Mouse (Mus musculus): ENCODE measurements around the gene Arf6. TPM values are rescaled to one million over a fixed set of nuclear protein-coding genes. Genes with fewer than 3 reads are reported as not detected.

The Arf6 gene
- polyA plus RNA-seq, 2 experiments = 82.2 to 106 TPM

GRCm38 (mm10) chr12:69419017-69419605 is 47.2 kb downstream of the Arf6 start:
- no peak overlapping the region for H3K9ac ChIP-seq (ENCODE audit: low read depth, low read length, severe bottlenecking)
- DNase-seq (ENCODE audit: low spot score) (no peak), ATAC-seq (ENCODE audit: low FRiP score, low read depth) (no peak)
- no peak overlapping the region for H3K27ac ChIP-seq (replicated peaks; ENCODE audit: low read depth, low read length)
- peaks cover 2% of the 10 kb centered on the region; the same call in 1 of the 2 replicates for H3K4me1 ChIP-seq (ENCODE audit: control insufficient read depth, insufficient read depth, low read length)
- WGBS = 80% methylated on average over 14 of the region's 14 CpGs
- H3K36me3 ChIP-seq (ENCODE audit: control insufficient read depth, insufficient read depth, low read length) = no peaks in the 10 kb centered on the region
- H3K27me3 ChIP-seq (ENCODE audit: control insufficient read depth, insufficient read depth, low read length) = no peaks in the 10 kb centered on the region
- H3K9me3 ChIP-seq (ENCODE audit: control insufficient read depth, low read length) = 0 out of 2 replicates have a peak, but pooled peaks cover 4% of the 10 kb centered on the region
- TF ChIP-seq POLR2A (IDR thresholded peaks at IDR 0.05; ENCODE audit: borderline replicate concordance, extremely low read depth, insufficient read depth, insufficient read length) = no peak
- no peak overlapping the region for H3K4me2 ChIP-seq (replicated peaks; ENCODE audit: low read depth, low read length, severe bottlenecking)
- no peak overlapping the region for H3K4me3 ChIP-seq (replicated peaks; ENCODE audit: low read length)

GRCm38 (mm10) chr12:69419606-69420005 is 47.7 kb downstream of the Arf6 start:
- no peak overlapping the region for H3K4me3 ChIP-seq (replicated peaks; ENCODE audit: low read length)
- H3K9me3 ChIP-seq (ENCODE audit: control insufficient read depth, low read length) = 0 out of 2 replicates have a peak, but pooled peaks cover 4% of the 10 kb centered on the region
- no peak overlapping the region for H3K27ac ChIP-seq (replicated peaks; ENCODE audit: low read depth, low read length)
- ATAC-seq (ENCODE audit: low FRiP score, low read depth) (no peak), DNase-seq (ENCODE audit: low spot score) (no peak)
- no peaks in the 10 kb centered on the region for H3K27me3 ChIP-seq (ENCODE audit: control insufficient read depth, insufficient read depth, low read length)
- TF ChIP-seq POLR2A (IDR thresholded peaks at IDR 0.05; ENCODE audit: borderline replicate concordance, extremely low read depth, insufficient read depth, insufficient read length) = no peak
- peaks cover 6% of the 10 kb centered on the region for H3K4me1 ChIP-seq (ENCODE audit: control insufficient read depth, insufficient read depth, low read length)
- H3K9ac ChIP-seq (ENCODE audit: low read depth, low read length, severe bottlenecking) = no peak overlapping the region
- 68% methylated on average over 4 of the region's 4 CpGs for WGBS
- no peak overlapping the region for H3K4me2 ChIP-seq (replicated peaks; ENCODE audit: low read depth, low read length, severe bottlenecking)
- H3K36me3 ChIP-seq (ENCODE audit: control insufficient read depth, insufficient read depth, low read length) = no peaks in the 10 kb centered on the region

- H3K27ac ChIP-seq (replicated peaks; ENCODE audit: low read depth, low read length) = no peak overlapping the region
- no peaks in the 10 kb centered on the region for H3K27me3 ChIP-seq (ENCODE audit: control insufficient read depth, insufficient read depth, low read length)
- DNase-seq (ENCODE audit: low spot score) = no peak
- H3K9ac ChIP-seq (ENCODE audit: low read depth, low read length, severe bottlenecking) = no peak overlapping the region
- 0 out of 2 replicates have a peak, but pooled peaks cover 4% of the 10 kb centered on the region for H3K9me3 ChIP-seq (ENCODE audit: control insufficient read depth, low read length)
- no peak overlapping the region for H3K4me3 ChIP-seq (replicated peaks; ENCODE audit: low read length)
- no peak for ATAC-seq (ENCODE audit: low FRiP score, low read depth)
- WGBS = 66% methylated on average over 3 of the region's 3 CpGs
- TF ChIP-seq POLR2A (IDR thresholded peaks at IDR 0.05; ENCODE audit: borderline replicate concordance, extremely low read depth, insufficient read depth, insufficient read length) = no peak
- peaks cover 12% of the 10 kb centered on the region for H3K4me1 ChIP-seq (ENCODE audit: control insufficient read depth, insufficient read depth, low read length)
- no peak overlapping the region for H3K4me2 ChIP-seq (replicated peaks; ENCODE audit: low read depth, low read length, severe bottlenecking)
- no peaks in the 10 kb centered on the region for H3K36me3 ChIP-seq (ENCODE audit: control insufficient read depth, insufficient read depth, low read length)
Measured at GRCm38 (mm10) chr12:69420716-69421115, 48.8 kb downstream of the Arf6 start.

GRCm38 (mm10) chr12:69422827-69423537 is 51.0 kb downstream of the Arf6 start:
- Histone ChIP-seq H3K27me3 (ENCODE audit: control insufficient read depth, insufficient read depth, low read length) (no peaks in the 10 kb centered on the region), H3K9ac (ENCODE audit: low read depth, low read length, severe bottlenecking) (no peak overlapping the region), H3K4me3 (replicated peaks; ENCODE audit: low read length) (no peak overlapping the region), H3K4me2 (replicated peaks; ENCODE audit: low read depth, low read length, severe bottlenecking) (no peak overlapping the region), H3K27ac (replicated peaks; ENCODE audit: low read depth, low read length) (no peak overlapping the region), H3K9me3 (ENCODE audit: control insufficient read depth, low read length) (0 out of 2 replicates have a peak, but pooled peaks cover 4% of the 10 kb centered on the region), H3K4me1 (ENCODE audit: control insufficient read depth, insufficient read depth, low read length) (peaks cover 12% of the 10 kb centered on the region), H3K36me3 (ENCODE audit: control insufficient read depth, insufficient read depth, low read length) (no peaks in the 10 kb centered on the region)
- no peak for TF ChIP-seq POLR2A (IDR thresholded peaks at IDR 0.05; ENCODE audit: borderline replicate concordance, extremely low read depth, insufficient read depth, insufficient read length)
- DNase-seq (ENCODE audit: low spot score) = no peak
- WGBS = 69% methylated on average over 20 of the region's 20 CpGs
- ATAC-seq (ENCODE audit: low FRiP score, low read depth) = no peak

Small RNA genes lying within 50 kb of the gene (microRNA-seq; reads per million reads assigned to microRNA genes)
- gene Gm47299 = not detected
- gene Gm47305 = not detected

Other genes starting within 250 kb of the Arf6 start
- gene Rps29, start 213.0 kb upstream of the Arf6 start, polyA plus RNA-seq (2012; rRNA removed) = 2,273 and 3,523 TPM in 2 replicates
- gene Rps29, start 213.0 kb upstream of the Arf6 start, polyA plus RNA-seq (2014; fragmentation: Nextera tagmentation; extraction: Ambion mirVana) = 1,759 and 1,849 TPM in 2 replicates
- gene Lrr1, start 203.3 kb upstream of the Arf6 start, polyA plus RNA-seq (2012; rRNA removed) = 11.8 and 14.1 TPM in 2 replicates
- gene Lrr1, start 203.3 kb upstream of the Arf6 start, polyA plus RNA-seq (2014; fragmentation: Nextera tagmentation; extraction: Ambion mirVana) = 17.4 and 19.8 TPM in 2 replicates
- 316 and 600 TPM in 2 replicates for gene Rpl36al, start 188.1 kb upstream of the Arf6 start, polyA plus RNA-seq (2012; rRNA removed)
- gene Rpl36al, start 188.1 kb upstream of the Arf6 start, polyA plus RNA-seq (2014; fragmentation: Nextera tagmentation; extraction: Ambion mirVana) = 586 and 646 TPM in 2 replicates
- 30.1 and 31.0 TPM in 2 replicates for gene Mgat2, start 188.0 kb upstream of the Arf6 start, polyA plus RNA-seq (2012; rRNA removed)
- gene Mgat2, start 188.0 kb upstream of the Arf6 start, polyA plus RNA-seq (2014; fragmentation: Nextera tagmentation; extraction: Ambion mirVana) = 59.1 and 60.8 TPM in 2 replicates
- 7.1 and 7.6 TPM in 2 replicates for gene Gm49383, start 175.0 kb upstream of the Arf6 start, polyA plus RNA-seq (2012; rRNA removed)
- gene Gm49383, start 175.0 kb upstream of the Arf6 start, polyA plus RNA-seq (2014; fragmentation: Nextera tagmentation; extraction: Ambion mirVana) = 17.8 and 21.8 TPM in 2 replicates
- 5.3 and 5.6 TPM in 2 replicates for gene Dnaaf2, start 173.7 kb upstream of the Arf6 start, polyA plus RNA-seq (2012; rRNA removed)
- gene Dnaaf2, start 173.7 kb upstream of the Arf6 start, polyA plus RNA-seq (2014; fragmentation: Nextera tagmentation; extraction: Ambion mirVana) = 5.9 and 6.7 TPM in 2 replicates
- 3.7 and 10.0 TPM in 2 replicates for gene Gm49384, start 167.9 kb upstream of the Arf6 start, polyA plus RNA-seq (2012; rRNA removed)
- 18.8 and 19.3 TPM in 2 replicates for gene Gm49384, start 167.9 kb upstream of the Arf6 start, polyA plus RNA-seq (2014; fragmentation: Nextera tagmentation; extraction: Ambion mirVana)
- 35.7 and 37.1 TPM in 2 replicates for gene Pole2, start 144.0 kb upstream of the Arf6 start, polyA plus RNA-seq (2012; rRNA removed)
- 26.3 and 27.4 TPM in 2 replicates for gene Pole2, start 144.0 kb upstream of the Arf6 start, polyA plus RNA-seq (2014; fragmentation: Nextera tagmentation; extraction: Ambion mirVana)
- gene Klhdc1, start 131.0 kb upstream of the Arf6 start, polyA plus RNA-seq (2012; rRNA removed) = 2.8 and 4.1 TPM in 2 replicates
- gene Klhdc1, start 131.0 kb upstream of the Arf6 start, polyA plus RNA-seq (2014; fragmentation: Nextera tagmentation; extraction: Ambion mirVana) = 9.1 and 9.5 TPM in 2 replicates
- gene Klhdc2, start 75.5 kb upstream of the Arf6 start, polyA plus RNA-seq (2012; rRNA removed) = 96.0 and 109 TPM in 2 replicates
- 124 and 140 TPM in 2 replicates for gene Klhdc2, start 75.5 kb upstream of the Arf6 start, polyA plus RNA-seq (2014; fragmentation: Nextera tagmentation; extraction: Ambion mirVana)
- gene Nemf, start 15.0 kb upstream of the Arf6 start, polyA plus RNA-seq (2012; rRNA removed) = 31.2 and 37.8 TPM in 2 replicates
- gene Nemf, start 15.0 kb upstream of the Arf6 start, polyA plus RNA-seq (2014; fragmentation: Nextera tagmentation; extraction: Ambion mirVana) = 78.6 and 83.0 TPM in 2 replicates
- gene Gm9887, start 308 bp downstream of the Arf6 start, polyA plus RNA-seq (2012; rRNA removed) = 0.53 and 0.58 TPM in 2 replicates
- gene Gm9887, start 308 bp downstream of the Arf6 start, polyA plus RNA-seq (2014; fragmentation: Nextera tagmentation; extraction: Ambion mirVana) = 1.4 and 1.8 TPM in 2 replicates
- gene Vcpkmt, start 210.9 kb downstream of the Arf6 start, polyA plus RNA-seq (2012; rRNA removed) = 15.1 and 21.3 TPM in 2 replicates
- gene Vcpkmt, start 210.9 kb downstream of the Arf6 start, polyA plus RNA-seq (2014; fragmentation: Nextera tagmentation; extraction: Ambion mirVana) = 28.2 and 29.3 TPM in 2 replicates